Mouse (Mus musculus): Measurements from ENCODE around the gene Rxrb. TPM values are rescaled to one million over a fixed set of nuclear protein-coding genes. Genes with fewer than 3 reads are reported as not detected.

Rxrb gene
- 22.6 TPM for polyA plus RNA-seq (2017; shearing (Covaris generic))

DNA sequence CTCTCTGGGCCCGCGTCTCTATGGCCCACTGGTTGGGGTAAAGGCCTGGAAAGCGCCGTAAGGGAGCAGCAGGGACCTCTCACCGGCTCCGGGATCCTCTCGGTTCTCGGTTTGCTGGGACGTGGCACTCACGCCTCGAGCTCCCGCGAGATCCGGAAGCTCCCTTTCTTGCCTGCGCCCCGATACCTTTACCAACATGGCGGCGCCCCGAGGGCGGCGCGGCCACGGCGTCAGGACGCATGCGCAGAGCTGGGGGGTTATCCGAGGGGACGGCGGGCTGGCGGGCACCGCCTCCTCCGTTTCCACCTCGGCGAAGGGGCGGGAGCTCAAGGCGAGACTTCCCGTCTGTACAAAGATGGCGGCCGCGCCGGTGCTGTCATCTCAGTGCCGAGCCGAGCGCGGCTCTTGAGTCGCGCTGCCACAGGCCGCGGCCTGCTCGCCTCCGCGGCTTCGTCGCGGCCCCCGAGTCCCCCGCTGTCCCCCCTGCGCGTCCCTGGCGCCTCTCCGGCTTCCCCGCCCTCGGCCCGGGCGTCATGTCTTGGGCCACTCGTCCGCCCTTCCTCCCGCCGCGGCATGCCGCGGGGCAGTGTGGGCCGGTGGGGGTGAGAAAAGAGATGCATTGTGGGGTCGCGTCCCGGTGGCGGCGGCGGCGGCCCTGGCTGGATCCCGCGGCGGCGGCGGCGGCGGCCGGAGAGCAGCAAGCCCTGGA is at the start of gene Rxrb, which contains the start of gene Slc39a7:
Gene Rxrb (plus strand): TSS at position 348 of the 709 bp plus-strand sequence.
Gene Slc39a7 (minus strand): TSS at position 218 of the 709 bp plus-strand sequence.

GRCm38 (mm10) chr17:34000150-34000537 is 31.5 kb upstream of the Rxrb start, which contains the start of gene H2-K1:
TSS of gene H2-K1 (minus strand) at chr17:34000347.

DNA sequence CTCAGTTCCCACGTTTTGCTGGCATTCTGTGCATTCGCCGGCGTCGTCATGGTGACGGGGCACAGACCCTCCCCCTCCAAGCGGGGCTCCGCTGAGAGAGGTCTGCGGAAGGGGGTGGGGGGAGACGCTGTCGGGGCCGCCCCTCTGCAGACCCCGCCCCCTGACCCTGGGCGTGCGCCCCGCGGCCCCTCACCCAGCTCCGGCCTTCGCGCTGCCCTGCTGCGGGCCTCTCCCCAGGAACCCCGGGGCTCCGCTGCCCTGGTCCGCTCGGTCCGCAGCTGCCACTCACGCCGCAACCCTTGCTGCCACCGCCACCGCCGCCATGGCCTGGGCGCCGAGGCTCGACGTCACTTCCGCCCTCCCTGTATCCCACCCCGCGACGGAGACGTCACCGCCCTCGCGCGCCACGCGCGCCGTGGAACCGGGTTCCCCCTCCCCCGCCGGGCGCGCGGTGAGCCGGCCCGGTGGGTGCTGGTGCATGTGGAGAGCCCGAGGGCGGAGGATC is 7.2 kb upstream of the Rxrb start, which contains the start of gene Ring1:
Gene Ring1 (minus strand): TSS at position 364 of the 505 bp plus-strand sequence.

GRCm38 (mm10) chr17:34027656-34028223 is 3.9 kb upstream of the Rxrb start, which contains the start of gene H2-Ke6:
TSS of gene H2-Ke6 (minus strand) at chr17:34028060.

GRCm38 (mm10) chr17:34038878-34039561 is 7.4 kb downstream of the Rxrb start, which contains the start of gene Col11a2:
TSS of gene Col11a2 (plus strand) at chr17:34039437.

Other genes starting within 250 kb of the Rxrb start
- 4.4 TPM for gene Angptl4, start 250.0 kb upstream of the Rxrb start, polyA plus RNA-seq (2017; shearing (Covaris generic))
- 3.4 TPM for gene Kank3, start 221.3 kb upstream of the Rxrb start, polyA plus RNA-seq (2017; shearing (Covaris generic))
- gene Rps28, start 207.2 kb upstream of the Rxrb start, polyA plus RNA-seq (2017; shearing (Covaris generic)) = 1,074 TPM
- 386 TPM for gene Ndufa7, start 207.2 kb upstream of the Rxrb start, polyA plus RNA-seq (2017; shearing (Covaris generic))
- gene Cd320, start 188.7 kb upstream of the Rxrb start, polyA plus RNA-seq (2017; shearing (Covaris generic)) = 32.2 TPM
- not detected for gene Gm7029, start 158.0 kb upstream of the Rxrb start, polyA plus RNA-seq (2017; shearing (Covaris generic))
- 8.5 TPM for gene Kifc1, start 141.2 kb upstream of the Rxrb start, polyA plus RNA-seq (2017; shearing (Covaris generic))
- gene Platr17, start 126.7 kb upstream of the Rxrb start, polyA plus RNA-seq (2017; shearing (Covaris generic)) = 5.0 TPM
- gene Daxx, start 122.4 kb upstream of the Rxrb start, polyA plus RNA-seq (2017; shearing (Covaris generic)) = 132 TPM
- 697 TPM for gene Tapbp, start 115.9 kb upstream of the Rxrb start, polyA plus RNA-seq (2017; shearing (Covaris generic))
- 20.2 TPM for gene Zbtb22, start 115.9 kb upstream of the Rxrb start, polyA plus RNA-seq (2017; shearing (Covaris generic))
- 135 TPM for gene Rgl2, start 102.3 kb upstream of the Rxrb start, polyA plus RNA-seq (2017; shearing (Covaris generic))
- 140 TPM for gene Pfdn6, start 91.5 kb upstream of the Rxrb start, polyA plus RNA-seq (2017; shearing (Covaris generic))
- gene Wdr46, start 91.2 kb upstream of the Rxrb start, polyA plus RNA-seq (2017; shearing (Covaris generic)) = 58.5 TPM
- gene B3galt4, start 80.3 kb upstream of the Rxrb start, polyA plus RNA-seq (2017; shearing (Covaris generic)) = 30.8 TPM
- gene Vps52, start 76.0 kb upstream of the Rxrb start, polyA plus RNA-seq (2017; shearing (Covaris generic)) = 89.2 TPM
- gene Rps18, start 75.8 kb upstream of the Rxrb start, polyA plus RNA-seq (2017; shearing (Covaris generic)) = 2,816 TPM
- 13,533 TPM for gene H2-K1, start 31.5 kb upstream of the Rxrb start, polyA plus RNA-seq (2017; shearing (Covaris generic))
- gene Ring1, start 7.1 kb upstream of the Rxrb start, polyA plus RNA-seq (2017; shearing (Covaris generic)) = 21.4 TPM
- gene H2-Ke6, start 3.8 kb upstream of the Rxrb start, polyA plus RNA-seq (2017; shearing (Covaris generic)) = 41.5 TPM
- gene Slc39a7, start 130 bp upstream of the Rxrb start, polyA plus RNA-seq (2017; shearing (Covaris generic)) = 132 TPM
- 3.3 TPM for gene Col11a2, start 7.6 kb downstream of the Rxrb start, polyA plus RNA-seq (2017; shearing (Covaris generic))
- 34.3 TPM for gene H2-Oa, start 60.5 kb downstream of the Rxrb start, polyA plus RNA-seq (2017; shearing (Covaris generic))
- 108 TPM for gene H2-DMa, start 87.7 kb downstream of the Rxrb start, polyA plus RNA-seq (2017; shearing (Covaris generic))
- 142 TPM for gene Brd2, start 90.8 kb downstream of the Rxrb start, polyA plus RNA-seq (2017; shearing (Covaris generic))
- 5.1 TPM for gene H2-DMb2, start 111.5 kb downstream of the Rxrb start, polyA plus RNA-seq (2017; shearing (Covaris generic))
- gene H2-DMb1, start 121.3 kb downstream of the Rxrb start, polyA plus RNA-seq (2017; shearing (Covaris generic)) = 4.3 TPM
- gene Tap1, start 155.7 kb downstream of the Rxrb start, polyA plus RNA-seq (2017; shearing (Covaris generic)) = 516 TPM
- 713 TPM for gene Psmb9, start 156.0 kb downstream of the Rxrb start, polyA plus RNA-seq (2017; shearing (Covaris generic))
- 1,545 TPM for gene Psmb8, start 165.9 kb downstream of the Rxrb start, polyA plus RNA-seq (2017; shearing (Covaris generic))
- gene Tap2, start 171.7 kb downstream of the Rxrb start, polyA plus RNA-seq (2017; shearing (Covaris generic)) = 455 TPM
- gene H2-Ob, start 207.1 kb downstream of the Rxrb start, polyA plus RNA-seq (2017; shearing (Covaris generic)) = 78.8 TPM
- 31.4 TPM for gene H2-Ab1, start 225.9 kb downstream of the Rxrb start, polyA plus RNA-seq (2017; shearing (Covaris generic))